Mouse (Mus musculus): ENCODE measurements around the gene Hdac10. TPM values are rescaled to one million over a fixed set of nuclear protein-coding genes. Genes with fewer than 3 reads are reported as not detected.

Gene Hdac10
- total RNA-seq, 1 experiment from 2014 or later = 19.6 TPM

DNA sequence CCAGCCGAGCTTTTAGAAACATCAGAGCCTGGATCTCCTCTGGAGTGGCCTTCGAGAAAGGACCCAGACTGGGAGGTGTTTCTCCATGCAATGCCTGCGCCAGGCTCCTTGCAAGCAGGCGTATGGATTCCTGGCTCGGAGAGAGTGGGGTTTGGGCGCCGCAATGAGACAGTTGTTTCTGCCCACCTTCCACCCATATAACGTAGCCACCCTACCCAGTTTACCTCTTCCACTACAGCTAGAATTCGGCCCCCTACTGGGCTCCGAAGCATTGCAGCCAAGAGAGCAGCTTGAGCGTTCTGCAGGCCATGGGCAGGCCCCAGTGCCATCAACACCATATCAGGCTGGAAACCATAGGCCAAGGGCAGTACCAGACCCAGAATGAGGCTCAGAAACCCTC is 4.9 kb downstream of the Hdac10 start:
- peak; percentile 48 for DNase-seq

DNA sequence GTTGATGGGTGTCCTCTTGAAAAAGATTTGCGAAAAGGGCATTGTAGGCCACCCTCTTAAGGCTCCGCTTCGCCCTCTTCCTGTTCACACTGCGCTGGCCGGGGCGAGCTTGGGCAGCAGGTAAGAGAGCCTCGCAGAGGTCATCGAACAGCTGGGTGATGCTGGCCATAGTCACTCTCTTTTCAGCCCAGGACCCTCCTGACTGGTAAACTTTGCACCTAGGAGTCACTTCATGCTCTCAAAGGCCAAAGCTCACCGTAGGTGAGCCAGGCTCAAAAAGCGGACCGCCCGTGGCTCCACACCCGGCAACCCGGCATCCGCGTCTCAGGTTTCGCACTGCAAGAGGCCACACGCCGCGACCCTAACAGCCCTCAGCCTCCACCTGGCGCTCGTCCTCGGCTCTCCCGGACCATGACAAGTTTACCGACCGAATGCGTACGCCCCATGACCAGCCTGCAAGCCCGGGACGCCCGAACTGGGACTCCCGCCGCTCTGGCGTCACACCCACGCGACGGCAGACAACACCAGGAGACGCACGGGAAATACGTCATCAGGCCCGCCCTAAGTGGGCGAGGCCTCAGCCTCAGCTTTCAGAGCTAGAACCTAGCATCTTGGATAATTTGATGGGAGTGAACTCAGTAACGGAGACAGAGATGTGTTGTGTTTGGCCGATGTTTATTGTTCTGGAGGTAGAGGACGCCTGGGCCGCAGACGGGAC is 5.7 kb downstream of the Hdac10 start, which contains the start of gene Tubgcp6:
Gene Tubgcp6, minus strand, starts transcription at position 464 of the 718 bp plus-strand sequence.
- DNase-seq = peak; percentile 92

DNA sequence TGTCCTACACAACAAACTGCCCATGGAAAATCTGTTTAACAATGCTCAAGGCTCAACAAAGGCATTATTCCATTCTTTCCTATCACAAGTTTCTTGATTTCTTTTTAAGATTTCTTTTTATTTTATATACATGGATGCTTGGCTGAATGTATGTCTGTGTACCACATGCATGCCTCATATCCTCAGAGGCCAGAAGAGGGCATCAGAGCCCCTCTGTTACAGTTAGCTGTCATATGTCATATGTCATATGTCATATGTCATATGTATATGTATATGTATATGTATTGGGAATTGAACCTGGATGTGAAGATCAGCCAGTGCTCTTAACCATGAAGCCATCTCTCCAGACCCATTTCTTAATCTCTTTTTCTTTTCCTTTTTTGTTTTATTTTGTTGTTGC is 10.5 kb downstream of the Hdac10 start:
- DNase-seq = no peak

DNA sequence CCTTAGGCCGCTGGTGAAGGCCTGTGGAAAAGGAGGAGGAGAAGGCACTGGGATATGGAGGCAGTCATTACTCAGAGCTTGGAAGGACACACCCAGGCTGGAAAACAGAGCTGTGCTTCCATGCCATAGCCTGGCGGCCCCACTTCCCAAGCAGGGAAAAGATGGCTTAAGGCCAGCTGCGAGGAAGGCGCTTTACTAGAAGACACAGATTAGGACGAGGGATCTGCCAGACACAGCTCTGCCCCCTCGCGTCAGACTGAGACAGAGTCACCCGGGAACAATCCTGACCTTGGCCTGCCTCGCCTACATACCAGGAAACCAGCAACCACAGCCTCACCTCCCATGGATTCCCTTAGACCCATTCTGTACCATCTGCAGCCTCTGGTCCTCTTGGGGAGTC is 18.4 kb downstream of the Hdac10 start:
- DNase-seq = peak; percentile 64

DNA sequence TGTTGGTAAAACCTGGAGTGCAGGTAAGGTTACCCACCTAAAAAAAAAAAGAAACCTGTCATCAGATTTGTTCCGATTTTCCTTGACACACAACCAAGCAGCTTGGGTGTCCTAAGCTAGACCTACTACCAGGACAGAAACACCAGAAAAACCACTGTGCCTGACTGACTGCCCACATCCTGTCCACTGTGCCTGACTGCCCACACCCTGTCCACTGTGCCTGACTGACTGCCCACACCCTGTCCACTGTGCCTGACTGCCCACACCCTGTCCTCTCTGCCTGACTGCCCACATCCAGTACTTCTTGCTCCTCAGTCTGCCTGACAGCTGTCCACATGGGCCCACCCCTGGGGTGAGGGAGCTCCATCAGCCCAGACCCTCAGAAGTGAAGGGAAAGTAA is 21.5 kb downstream of the Hdac10 start:
- no peak for DNase-seq

DNA sequence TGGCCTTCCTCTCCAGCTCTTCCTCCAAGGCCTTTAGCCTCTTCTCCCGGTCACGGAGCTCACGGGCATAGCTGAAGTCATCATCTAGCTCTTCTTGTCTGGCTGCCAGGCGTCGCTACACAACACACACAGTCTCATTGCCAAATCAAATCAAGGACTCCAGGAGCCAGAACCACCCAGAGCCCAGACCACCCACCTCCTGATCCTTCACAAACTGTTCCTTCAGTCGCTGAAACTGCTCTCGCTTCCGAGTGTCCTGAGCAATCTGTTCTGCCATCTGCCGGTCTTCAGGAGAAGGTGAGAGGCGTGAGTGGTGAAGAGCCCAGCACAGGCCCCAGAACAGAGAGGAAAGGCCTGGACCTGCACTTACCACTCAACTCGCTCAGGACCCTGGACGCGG is 22.4 kb downstream of the Hdac10 start:
- no peak for DNase-seq

DNA sequence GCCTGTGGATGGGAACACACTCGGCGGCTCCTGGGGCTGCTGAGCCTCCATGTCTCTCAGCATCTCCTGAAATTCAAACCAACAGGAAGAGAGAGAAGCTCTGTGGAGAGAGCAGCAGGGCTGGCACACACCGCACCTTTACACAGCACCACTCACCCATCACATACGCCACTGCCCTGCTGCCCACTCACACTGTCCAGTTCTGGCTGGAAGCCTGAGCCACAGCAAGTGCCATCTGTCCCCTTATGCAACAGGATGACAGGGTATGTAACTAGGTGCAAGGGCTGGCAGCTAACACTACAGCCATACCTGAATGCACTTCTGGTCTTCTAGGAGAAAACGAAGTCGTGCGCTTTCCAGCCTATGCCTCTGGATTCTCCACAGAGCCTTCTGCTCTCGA is 24.1 kb downstream of the Hdac10 start:
- DNase-seq = no peak

DNA sequence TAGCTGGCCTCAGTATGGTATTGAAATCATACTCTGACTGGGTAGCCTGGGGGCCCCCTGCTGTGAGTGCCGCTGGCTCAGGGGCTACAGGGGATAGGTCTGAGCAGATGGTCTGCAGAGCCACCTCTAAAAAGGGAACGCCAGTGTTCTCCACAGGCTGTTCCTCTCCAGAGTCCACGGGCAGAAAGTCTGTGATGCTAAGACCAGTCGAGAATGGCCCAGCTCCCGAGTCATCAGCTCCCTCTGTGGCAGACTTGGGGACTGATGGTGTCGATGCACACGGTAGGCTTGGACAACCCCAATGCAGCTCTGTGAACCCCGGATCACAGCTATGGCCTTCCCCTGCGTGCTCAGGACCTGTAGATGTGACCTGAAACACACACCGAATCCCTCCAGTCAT is 24.6 kb downstream of the Hdac10 start:
- DNase-seq = no peak

DNA sequence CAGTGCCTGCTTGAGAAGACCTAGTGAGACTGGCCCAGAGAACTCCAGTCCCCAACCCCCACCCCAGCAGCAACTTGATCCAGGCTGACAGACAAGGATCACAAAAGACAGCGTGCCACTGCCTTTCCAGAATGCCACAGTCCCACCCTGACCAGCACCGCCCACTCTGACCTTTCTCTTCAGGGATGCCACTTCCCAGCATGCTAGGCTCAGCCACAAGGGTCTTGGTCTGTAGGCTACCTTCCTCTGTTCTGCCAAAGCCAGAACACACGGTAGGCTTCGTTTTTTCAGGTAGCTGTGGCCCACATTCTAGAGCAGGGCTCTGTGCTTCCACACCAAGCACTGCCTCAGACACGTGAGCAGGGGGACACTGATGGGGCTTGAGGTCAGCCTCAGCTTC is 25.9 kb downstream of the Hdac10 start:
- no peak for DNase-seq

DNA sequence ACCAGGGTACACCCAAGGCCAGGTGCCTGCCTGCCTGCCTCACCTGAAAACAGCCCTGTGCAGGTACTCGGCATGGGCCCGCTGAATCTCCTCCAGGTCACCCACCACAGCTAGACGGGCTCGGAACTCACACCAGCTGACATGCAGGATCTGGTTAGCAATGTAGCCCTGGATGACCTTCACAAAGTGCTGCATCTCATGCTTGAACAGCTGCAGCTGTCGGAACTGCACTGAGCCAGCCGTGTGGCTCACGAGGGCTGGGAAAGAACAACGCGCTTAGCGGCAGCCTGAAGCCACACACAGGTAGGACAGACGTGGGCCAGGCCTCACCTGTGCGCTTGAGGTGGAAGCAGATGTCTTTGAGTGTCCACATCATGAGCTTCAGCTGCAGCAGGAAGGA is 27.7 kb downstream of the Hdac10 start:
- DNase-seq = no peak

DNA sequence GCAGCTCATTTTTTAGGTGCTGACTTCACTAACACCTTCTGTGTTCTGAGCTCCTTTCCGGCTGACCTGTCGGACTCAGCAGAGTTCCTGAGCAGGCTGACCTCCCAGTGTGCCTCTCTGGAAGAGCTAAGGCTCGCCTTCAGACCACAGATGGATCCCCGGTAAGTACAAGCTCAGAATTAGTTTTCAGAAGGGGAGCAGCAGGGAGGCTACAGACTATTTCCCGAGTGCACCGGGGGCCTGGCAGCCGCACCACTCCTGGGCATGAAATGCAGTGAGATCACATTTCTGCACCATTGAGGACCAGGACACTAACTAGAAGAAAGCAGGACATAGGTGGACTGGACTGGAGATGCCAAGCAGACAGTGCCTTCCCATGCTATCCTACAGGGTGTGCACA is 29.9 kb downstream of the Hdac10 start:
- DNase-seq = no peak

DNA sequence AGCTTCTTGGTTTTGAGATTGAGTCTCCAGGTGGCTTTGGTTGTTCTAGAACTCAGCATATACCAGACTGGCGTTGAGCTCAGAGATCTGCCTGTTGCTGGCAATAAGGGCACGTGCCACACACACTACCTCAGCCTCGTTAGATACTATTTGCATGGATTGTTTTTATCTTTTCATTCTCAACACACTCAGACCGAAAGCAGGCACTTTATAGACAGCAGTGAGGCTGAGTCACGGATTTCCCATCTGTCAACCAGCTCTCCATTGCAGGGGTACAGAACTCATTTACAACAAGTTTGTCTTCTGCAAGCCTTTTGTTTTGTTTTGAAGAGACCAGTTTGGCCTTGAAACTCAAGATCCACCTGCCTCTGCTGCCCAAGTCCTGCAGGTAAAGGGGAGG is 31.1 kb downstream of the Hdac10 start:
- no peak for DNase-seq

DNA sequence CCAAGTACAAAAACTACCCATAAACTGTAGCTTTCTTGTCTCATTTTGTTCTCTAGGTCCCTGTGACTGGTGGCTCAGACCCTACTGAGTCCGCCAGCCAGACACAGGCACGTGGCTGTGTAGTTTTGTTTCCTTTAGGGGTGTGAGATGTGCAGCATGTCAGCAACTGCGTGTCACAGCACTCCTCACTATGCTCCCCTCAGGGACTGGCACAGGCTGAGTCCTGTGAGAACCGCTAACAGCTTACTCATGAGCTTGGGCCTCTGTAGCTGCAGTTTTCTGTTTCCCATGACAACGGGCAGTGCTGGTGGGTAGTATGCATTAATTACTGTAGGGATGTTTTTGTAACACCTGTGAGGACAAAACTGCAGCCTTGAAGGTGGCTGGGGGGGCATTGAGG is 36.3 kb downstream of the Hdac10 start:
- no peak for DNase-seq

DNA sequence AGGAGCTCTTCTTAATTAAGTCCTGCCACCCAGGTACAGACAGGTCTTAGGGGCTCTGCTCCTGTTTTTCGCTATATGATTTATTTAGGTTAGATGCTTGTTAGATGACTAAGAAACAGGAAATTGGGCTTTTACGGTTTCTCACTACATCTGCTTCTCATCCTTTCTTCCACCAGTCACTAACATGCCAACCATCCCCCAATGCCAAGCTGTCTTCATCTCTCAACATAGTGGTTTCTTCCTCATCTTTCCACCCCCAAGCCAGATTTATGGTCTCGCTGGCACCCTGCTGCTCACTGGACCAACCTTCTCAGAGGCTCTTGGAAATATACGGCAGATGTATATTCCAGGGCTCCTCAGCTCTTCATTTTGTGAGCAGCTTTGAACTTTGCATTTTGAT is 37.8 kb downstream of the Hdac10 start:
- DNase-seq = no peak

DNA sequence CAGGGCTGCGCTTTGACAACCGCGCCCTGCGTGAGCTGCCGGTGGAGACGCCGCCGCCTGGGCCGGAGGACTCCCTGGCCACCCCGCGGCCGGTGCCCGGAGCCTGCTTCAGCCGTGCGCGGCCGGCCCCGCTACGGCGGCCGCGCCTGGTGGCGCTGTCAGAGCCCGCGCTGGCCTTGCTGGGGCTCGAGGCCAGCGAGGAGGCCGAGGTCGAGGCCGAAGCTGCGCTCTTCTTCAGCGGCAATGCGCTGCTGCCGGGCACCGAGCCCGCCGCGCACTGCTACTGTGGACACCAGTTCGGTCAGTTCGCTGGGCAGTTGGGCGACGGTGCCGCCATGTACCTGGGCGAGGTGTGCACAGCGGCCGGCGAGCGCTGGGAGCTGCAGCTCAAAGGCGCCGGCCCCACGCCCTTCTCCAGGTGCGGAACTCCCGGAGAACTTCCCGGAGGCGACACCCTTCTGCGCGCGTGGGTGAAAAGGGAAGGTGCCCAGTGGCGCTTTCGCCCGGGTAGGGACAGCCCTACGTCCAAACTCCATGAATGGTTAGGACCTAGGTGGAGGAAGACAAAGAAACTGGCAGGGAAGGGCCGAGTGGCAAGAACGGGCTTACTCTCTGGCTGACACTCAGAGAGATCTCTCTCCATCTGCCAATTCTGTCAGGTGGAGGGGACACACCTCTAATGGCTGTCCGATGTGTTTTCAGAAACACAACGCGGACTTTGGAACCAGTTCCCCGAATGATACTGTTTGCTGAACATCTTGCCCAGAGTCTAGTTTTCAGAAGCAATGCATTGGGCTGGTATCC is 39.0 kb downstream of the Hdac10 start:
- DNase-seq = no peak

DNA sequence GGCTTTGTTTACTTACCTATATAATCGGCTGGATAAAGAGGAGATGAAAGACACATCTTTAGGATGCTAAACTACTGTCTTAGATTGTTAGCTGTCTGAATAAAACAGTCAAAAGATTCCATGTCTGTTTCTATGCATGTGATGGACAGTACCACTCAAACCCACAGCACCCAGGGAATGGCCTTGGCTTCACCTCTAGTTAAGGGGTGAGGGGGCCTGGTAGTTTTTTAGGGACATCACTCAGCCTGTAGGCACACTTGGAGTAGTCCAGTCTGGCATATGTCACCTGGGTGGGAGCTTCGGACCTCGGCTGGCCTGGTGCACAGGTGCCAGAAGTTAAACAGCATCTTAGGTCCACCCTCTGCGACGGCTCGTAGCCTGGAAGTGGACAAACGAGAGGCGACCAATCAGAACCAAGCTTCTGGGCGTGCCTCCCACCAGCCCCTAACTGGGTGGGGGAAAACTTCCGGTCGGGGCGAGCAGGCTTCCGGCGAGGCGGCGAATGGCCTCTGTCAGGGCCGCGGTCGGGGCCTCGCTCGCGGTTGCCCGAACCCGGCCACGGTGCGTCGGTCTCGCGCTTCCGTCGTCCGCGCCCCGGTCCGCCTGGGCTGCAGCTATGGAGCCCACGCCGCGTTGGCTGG is 39.8 kb downstream of the Hdac10 start, which contains the start of gene Selenoo:
Gene Selenoo, plus strand, starts transcription at position 478 of the 641 bp plus-strand sequence.
- peak; percentile 92 for DNase-seq

DNA sequence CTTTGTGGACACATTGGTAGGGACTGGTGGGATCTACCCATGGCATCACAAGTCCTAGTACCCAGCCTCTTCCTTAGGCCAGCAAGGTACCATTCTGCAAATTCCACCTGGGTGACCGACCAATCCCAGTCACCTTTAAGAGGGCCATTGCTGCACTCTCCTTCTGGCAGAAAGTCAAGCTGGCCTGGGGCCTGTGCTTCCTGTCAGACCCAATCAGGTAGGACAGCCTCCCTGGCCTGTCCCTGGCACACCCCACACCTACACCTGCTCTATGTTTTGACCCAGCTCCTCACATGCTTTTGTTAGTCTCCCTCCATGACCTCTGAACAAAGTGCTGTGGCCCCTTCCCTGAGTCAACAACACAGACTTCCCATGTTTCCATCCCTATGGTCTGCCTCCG is 43.7 kb downstream of the Hdac10 start:
- DNase-seq = no peak

DNA sequence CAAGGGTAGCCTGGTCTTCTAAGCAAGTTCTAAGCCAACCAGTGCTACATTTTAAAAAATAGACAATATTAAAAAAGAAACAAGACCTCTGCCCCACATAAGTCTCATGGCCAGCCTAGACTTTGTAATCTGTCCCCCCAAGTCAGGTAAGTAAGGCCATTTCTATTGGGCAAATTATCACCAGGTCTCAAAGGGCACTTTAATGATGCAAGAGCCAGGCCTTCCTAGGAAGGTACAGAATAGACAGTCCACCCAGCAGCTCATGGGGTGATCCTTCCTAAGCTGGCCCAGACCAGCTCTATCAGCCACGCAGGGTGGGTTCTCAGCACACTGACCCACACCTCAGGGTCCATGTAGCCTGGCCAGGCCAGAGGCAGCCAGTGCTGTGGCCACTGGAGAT is 44.6 kb downstream of the Hdac10 start:
- DNase-seq = no peak

DNA sequence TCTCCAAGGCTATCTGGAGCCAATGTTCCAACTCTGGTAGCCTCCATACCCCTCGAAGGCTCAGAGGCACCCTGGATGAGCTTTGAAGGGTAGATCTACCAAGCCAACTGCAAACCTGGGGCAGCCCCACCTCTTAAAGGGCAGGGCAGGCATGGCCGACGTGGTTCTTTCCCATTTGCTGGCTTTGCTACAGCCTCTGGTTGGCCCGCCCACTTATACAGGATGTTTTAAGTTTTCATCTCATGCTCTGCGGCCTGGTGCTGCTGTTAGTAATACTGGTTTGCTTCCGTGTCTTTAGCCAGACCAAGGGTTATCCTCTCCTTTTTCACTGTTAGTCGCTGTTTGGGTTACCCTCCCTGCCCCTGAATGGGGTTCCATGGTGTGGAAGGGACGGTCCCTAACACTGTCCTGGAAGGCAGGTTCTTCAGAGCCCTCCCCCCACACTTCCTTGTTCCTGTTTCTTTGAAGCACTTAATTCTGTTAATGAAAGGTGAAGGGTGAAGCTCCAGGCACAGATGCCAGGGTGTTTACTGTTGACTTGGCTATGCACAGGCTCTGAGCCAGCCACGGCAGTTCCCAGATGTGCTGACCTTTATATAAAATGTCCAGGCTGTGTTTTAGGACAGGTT is 50.2 kb downstream of the Hdac10 start:
- peak; percentile 45 for DNase-seq

DNA sequence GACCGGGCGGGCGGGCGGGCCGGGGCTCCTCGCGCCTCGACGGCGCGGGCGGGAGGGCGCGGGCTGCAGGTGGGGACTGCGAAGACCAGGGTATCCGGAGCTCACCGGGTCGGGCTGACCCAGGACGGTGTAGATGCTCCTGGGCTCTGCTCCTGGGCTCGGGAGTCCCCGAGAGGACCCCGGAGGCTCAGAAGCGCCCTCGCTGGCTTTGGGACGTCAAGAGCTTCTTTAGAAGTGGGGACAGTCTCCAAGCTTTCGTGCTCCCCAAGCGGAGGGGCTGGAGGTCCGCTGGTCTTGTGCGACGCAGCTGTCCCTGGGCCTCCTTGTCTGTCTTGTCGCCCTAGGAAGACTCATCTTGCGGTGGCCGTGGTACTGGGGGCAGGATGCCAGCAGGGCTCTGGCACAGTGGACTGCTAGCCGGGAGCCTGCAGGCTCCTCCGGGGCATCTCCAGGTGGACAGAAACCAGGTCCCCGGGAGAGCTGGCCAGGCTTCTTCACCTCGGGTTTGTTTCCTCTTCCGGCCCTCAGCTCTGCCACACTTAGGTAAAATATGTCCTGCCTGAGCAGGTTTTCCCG is 52.3 kb downstream of the Hdac10 start:
- peak; percentile 69 for DNase-seq

DNA sequence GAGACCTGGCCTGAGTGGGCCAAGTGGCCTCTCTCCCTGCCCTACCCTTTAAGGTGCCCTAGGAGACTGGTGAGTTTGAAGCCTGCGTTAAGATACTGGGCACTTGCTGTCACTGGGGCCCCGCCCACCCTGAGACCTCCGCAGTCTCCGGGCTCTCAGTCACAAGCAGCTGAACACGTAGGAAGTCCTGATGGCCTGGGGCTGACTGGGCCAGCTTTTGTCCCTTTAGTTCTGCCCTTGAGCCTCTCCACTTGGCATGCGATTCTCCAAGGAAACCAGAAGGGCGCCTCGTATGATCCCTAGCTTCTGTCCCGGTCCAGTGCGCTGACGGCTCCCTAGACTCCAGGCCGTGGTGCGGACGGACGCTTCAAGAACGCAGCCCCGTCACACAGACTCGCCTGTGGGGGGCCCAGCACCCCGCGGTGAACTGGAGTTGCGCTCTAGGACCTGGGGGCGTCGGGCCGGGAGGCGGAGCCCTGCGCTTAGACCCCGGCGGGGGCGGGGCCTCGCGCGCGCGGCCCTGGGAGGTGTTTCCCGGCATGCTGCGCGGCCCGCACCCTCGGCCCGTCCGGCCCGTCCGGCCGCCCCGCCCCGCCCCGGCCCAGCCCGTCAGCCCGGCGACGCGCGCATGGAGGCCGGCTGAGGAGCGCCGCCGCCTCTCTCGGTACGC is 52.9 kb downstream of the Hdac10 start:
- DNase-seq = peak; percentile 93
